Mouse (Mus musculus) stomach, embryonic 15.5 days (tissue): ENCODE results near the gene Cachd1. TPM values are rescaled to one million over a fixed set of nuclear protein-coding genes. Genes with fewer than 3 reads are reported as not detected.
A peak's percentile ranks its signal among the peaks of the same experiment; 100 is the strongest.

Experiments
- ATAC-seq: fragments of 200-750 bp; cut with Nextera tagmentation; 2 replicates; pipeline ENCODE4 v1.8.0; 2017; ENCODE audit warnings: low read depth, moderate number of reproducible peaks, moderate TSS enrichment; ENCODE audit not compliant: insufficient read depth, low FRiP score
- H3K27ac ChIP-seq: fragments of 300-500 bp; sonication (generic); 2 replicates; pipeline ENCODE4 v1.5.1; 2015; ENCODE audit warnings: mild to moderate bottlenecking, inconsistent platforms
- H3K27me3 ChIP-seq: fragments of 300-500 bp; sonication (generic); replicated peaks from 2 replicates; pipeline ENCODE4 v1.6.1; 2015; ENCODE audit warnings: inconsistent platforms
- H3K36me3 ChIP-seq: fragments of 300-500 bp; sonication (generic); 2 replicates; pipeline ENCODE4 v1.6.1; 2015; ENCODE audit warnings: inconsistent platforms
- H3K4me1 ChIP-seq: fragments of 300-500 bp; sonication (generic); 2 replicates; pipeline ENCODE4 v1.6.1; 2015; ENCODE audit warnings: inconsistent platforms
- H3K4me2 ChIP-seq: fragments of 300-500 bp; sonication (generic); 2 replicates; pipeline ENCODE4 v1.6.1; 2015; ENCODE audit warnings: mild to moderate bottlenecking, inconsistent platforms
- H3K4me3 ChIP-seq: fragments of 300-500 bp; sonication (generic); replicated peaks from 2 replicates; pipeline ENCODE4 v1.5.1; 2015; ENCODE audit warnings: inconsistent platforms
- H3K9ac ChIP-seq: fragments of 300-500 bp; sonication (generic); 2 replicates; pipeline ENCODE4 v1.6.1; 2015; ENCODE audit warnings: inconsistent platforms
- H3K9me3 ChIP-seq: fragments of 300-500 bp; sonication (generic); 2 replicates; pipeline ENCODE4 v1.6.1; 2016; ENCODE audit warnings: inconsistent platforms
- WGBS: fragments of 180-500 bp; shearing (Covaris S2); methylation state at CpG from one replicate; pipeline ENCODE4 v1.1.7; 2015; 5-methylcytosine and 5-hydroxymethylcytosine counted together
- polyA plus RNA-seq: library from polyadenylated mRNA; unstranded; fragments of >200 nt; fragmentation: Nextera tagmentation; extraction: Ambion mirVana; gene quantifications from 2 replicates; pipeline ENCODE4 v1.2.1, GENCODE M21; 2015

Gene Cachd1
- polyA plus RNA-seq, 1 experiment from 2014 or later = 13.0 TPM

DNA sequence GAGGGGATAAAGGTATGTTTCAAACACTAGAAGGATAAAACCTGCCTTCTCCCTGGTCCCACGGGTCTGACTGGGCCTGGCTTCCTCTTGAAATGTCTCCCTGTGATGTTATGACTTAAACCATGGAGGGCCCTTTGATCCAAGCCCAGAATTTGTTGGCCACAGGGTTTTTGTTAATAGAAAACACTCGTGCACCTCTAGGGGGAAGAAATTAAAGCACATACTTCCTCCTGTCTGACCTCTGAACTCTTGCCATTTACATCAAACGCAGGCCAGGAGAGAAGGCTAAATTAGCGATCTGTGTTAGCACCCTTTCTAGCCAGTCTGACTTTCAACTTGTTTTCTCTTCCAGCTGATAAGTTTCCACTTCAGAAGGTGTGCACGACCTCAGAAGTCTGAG lies 19.0 kb downstream of the Cachd1 start:
- peaks cover 16% of the 10 kb centered on the region; the same call in 1 of the 2 replicates for H3K4me1 ChIP-seq
- H3K4me3 ChIP-seq = no peak overlapping the region
- H3K27ac ChIP-seq = no peak overlapping the region
- WGBS = 27% methylated on average over 5 of the region's 5 CpGs
- H3K9me3 ChIP-seq = no peaks in the 10 kb centered on the region
- no peaks in the 10 kb centered on the region for H3K27me3 ChIP-seq
- H3K9ac ChIP-seq = no peak overlapping the region
- H3K4me2 ChIP-seq = no peak overlapping the region
- ATAC-seq = no peak
- H3K36me3 ChIP-seq = no peaks in the 10 kb centered on the region

DNA sequence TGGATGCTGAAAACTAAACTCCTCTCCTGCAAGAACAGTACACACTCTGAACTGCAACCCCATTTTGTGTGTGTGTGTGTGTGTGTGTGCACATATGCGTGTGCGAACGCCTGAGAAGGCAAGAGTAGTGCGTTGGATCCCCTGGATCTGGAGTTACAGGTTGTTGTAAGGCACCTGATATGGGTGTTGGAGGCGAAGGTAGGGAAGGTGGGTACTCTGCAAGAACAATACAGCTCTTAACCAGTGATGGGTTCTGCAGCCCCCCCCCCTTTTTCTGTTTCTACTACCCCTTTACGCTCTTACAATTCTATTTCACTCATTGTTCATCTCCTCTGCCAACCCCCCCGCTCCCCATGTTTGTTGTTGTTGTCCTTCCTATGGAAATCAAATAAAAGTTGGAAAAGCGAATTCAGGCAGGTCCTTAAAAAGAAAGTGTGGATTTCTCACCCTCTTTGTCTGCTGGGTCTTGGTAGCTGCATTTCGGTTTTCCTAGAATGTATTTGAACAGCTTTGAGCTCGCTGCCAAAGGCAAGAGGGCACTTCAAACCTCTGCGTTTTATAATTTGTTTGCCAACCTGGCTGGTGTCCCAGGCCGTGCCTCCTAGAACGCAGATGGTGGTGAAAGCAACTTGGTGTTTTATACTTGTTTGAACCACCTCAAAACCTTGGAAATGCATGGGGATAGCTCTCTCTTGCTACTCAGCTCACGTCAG lies 24.4 kb downstream of the Cachd1 start:
- peak; percentile 43; the same call in 1 of the 2 replicates for ATAC-seq
- Histone ChIP-seq H3K4me1 (peaks cover 5% of the 10 kb centered on the region; the same call in 1 of the 2 replicates), H3K9me3 (no peaks in the 10 kb centered on the region), H3K36me3 (no peaks in the 10 kb centered on the region), H3K4me3 (no peak overlapping the region), H3K27me3 (no peaks in the 10 kb centered on the region), H3K9ac (no peak overlapping the region), H3K4me2 (no peak overlapping the region), H3K27ac (no peak overlapping the region; the same call in 1 of the 2 replicates)
- 73% methylated on average over 14 of the region's 14 CpGs for WGBS

DNA sequence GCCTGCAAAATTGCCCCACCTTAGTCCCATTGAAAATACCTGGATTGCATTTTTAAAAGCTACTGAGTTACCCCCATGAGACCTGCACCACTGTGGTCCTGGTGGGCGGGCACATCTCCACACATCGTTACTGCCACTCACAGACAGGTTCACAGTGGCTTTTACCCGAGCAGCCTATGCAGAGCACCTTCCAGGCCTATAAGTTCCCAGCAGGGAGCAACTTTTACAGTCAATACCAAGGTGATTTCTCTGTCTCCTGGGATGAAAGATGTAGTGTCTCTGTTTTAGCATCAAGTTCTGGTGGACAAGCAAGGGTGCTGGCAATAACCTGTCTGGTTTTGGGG lies 24.9 kb downstream of the Cachd1 start:
- Histone ChIP-seq H3K9me3 (no peaks in the 10 kb centered on the region), H3K4me2 (no peak overlapping the region), H3K9ac (no peak overlapping the region), H3K4me1 (peaks cover 5% of the 10 kb centered on the region; the same call in 1 of the 2 replicates), H3K4me3 (no peak overlapping the region), H3K36me3 (no peaks in the 10 kb centered on the region), H3K27me3 (no peaks in the 10 kb centered on the region), H3K27ac (no peak overlapping the region)
- no peak; the same call in 1 of the 2 replicates for ATAC-seq
- 76% methylated on average over 3 of the region's 3 CpGs for WGBS

DNA sequence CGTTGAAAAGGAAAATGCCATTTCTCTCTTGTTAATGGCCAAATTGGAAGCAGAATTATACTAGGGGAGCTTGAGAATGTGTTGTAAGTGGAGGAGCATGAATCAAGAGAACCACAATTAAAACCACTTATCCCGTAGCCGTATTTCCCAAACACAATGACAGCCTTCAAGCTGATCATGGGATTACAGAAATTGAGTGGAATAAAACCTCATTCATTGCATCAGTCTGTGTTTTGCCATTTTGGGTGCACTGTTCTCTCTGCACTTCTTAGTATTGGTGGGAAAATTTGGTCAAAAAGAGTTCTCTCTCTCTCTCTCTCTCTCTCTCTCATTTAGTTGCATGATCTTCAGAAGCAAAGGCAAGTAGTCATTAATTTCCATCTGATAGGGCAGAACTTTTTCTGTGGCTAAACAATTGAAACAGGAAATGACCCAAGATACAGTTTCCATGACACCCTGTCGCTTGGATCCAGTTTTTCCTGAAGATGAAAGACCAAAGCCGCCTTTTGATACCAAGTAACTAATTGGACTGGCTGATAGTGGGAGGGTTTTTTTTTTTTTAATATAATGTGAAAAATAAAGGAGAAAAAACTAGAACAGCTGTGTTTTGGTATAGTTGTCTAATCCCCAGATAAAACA lies 34.7 kb downstream of the Cachd1 start:
- WGBS = 30% methylated on average over 5 of the region's 5 CpGs
- no peak overlapping the region for H3K9ac ChIP-seq
- H3K9me3 ChIP-seq = no peaks in the 10 kb centered on the region
- H3K4me3 ChIP-seq = no peak overlapping the region
- H3K27me3 ChIP-seq = no peaks in the 10 kb centered on the region
- no peak overlapping the region for H3K27ac ChIP-seq
- H3K4me2 ChIP-seq = peak overlapping the region; percentile 16; the same call in 1 of the 2 replicates
- H3K36me3 ChIP-seq = no peaks in the 10 kb centered on the region
- H3K4me1 ChIP-seq = 0 out of 2 replicates have a peak, but pooled peaks cover 2% of the 10 kb centered on the region
- ATAC-seq = no peak

DNA sequence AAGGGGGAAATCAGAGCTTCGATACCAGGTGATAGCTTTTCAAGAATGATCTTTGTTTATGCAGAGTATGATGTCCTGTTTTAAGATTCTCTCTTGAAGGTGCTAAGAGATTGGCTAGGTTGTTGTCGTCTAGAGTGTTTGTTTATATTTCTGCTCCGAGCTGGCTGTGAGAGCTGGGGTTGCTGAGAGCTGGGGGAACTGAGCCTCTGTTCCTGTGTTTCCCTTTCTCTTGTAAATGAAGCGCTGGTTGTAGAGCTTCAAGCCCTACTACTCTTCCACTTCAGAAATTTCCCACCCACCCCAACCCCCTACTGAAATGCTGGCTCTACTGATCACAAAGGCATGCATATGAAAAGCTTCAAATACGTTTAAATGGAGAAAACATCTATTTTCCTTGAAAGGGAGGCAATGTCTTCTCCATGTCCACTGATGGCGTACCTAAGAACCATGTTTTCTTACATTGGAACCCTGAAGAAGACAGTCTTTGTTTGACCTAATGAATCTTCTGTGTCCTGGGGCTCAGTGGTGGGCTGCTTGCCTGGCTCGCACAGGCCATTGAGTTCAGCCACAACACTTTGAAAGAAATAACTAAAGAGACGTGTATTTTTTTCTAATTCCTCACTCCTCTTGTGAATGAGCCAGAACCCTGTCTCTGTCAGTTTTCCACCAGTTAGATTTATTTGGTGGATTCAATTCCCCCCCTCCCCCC lies 35.5 kb downstream of the Cachd1 start:
- Histone ChIP-seq H3K4me2 (peak overlapping the region; percentile 16; the same call in 1 of the 2 replicates), H3K9ac (no peak overlapping the region), H3K4me3 (no peak overlapping the region), H3K36me3 (no peaks in the 10 kb centered on the region), H3K27me3 (no peaks in the 10 kb centered on the region), H3K9me3 (no peaks in the 10 kb centered on the region), H3K27ac (no peak overlapping the region), H3K4me1 (0 out of 2 replicates have a peak, but pooled peaks cover 2% of the 10 kb centered on the region)
- no peak for ATAC-seq
- 38% methylated on average over 8 of the region's 8 CpGs for WGBS

DNA sequence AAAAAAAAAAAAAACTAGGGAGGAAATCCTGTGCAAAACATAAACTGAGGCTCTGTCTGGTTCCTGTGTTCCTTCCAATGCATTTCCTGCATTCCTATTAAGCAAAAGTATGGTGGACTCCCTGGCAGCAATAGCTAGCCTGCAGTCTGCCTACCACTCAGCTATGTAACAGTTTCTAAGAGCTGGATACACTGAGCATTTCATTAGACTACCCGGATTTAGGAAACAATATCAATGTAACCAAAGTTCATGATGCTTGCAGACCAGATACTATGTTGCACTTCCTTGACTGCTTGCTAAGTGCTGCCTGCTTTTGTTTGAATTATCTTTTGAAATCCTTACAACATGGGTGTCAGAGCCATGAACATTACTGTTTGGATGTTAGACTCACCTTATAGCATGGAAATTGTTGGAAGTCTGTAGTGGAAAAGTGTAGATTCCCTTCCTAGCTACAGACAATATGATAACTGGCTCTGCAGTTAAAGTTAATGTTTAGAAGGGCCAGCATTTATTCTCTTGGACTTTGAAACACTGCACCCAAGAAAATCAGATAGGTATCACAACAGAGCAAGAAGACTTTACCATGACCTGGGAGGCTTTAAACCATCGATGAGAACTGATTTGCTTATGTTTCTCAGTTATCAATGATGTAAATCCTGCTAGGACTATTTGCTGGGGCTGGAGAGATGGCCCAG lies 37.4 kb downstream of the Cachd1 start:
- ATAC-seq = no peak
- H3K27ac ChIP-seq = no peak overlapping the region
- H3K4me2 ChIP-seq = no peak overlapping the region

GRCm38 (mm10) chr4:100819238-100819637 lies 42.8 kb downstream of the Cachd1 start:
- WGBS = 92% methylated on average over 3 of the region's 3 CpGs

More for the DNA sequence above, 37.4 kb downstream of the Cachd1 start:
- H3K4me3 ChIP-seq = no peak overlapping the region
- H3K9me3 ChIP-seq = no peaks in the 10 kb centered on the region
- H3K27me3 ChIP-seq = no peaks in the 10 kb centered on the region
- WGBS = 73% methylated on average over 2 of the region's 2 CpGs
- H3K4me1 ChIP-seq = 0 out of 2 replicates have a peak, but pooled peaks cover 2% of the 10 kb centered on the region
- H3K36me3 ChIP-seq = no peaks in the 10 kb centered on the region
- H3K9ac ChIP-seq = no peak overlapping the region

GRCm38 (mm10) chr4:100822526-100822925 lies 46.1 kb downstream of the Cachd1 start:
- H3K27me3 ChIP-seq = no peaks in the 10 kb centered on the region
- ATAC-seq = no peak
- H3K36me3 ChIP-seq = no peaks in the 10 kb centered on the region
- 0 out of 2 replicates have a peak overlapping the region, but pooled peaks have one; percentile 8 for H3K27ac ChIP-seq
- H3K9ac ChIP-seq = no peak overlapping the region
- H3K4me2 ChIP-seq = no peak overlapping the region
- 57% methylated on average over 7 of the region's 7 CpGs for WGBS
- peaks cover 7% of the 10 kb centered on the region for H3K4me1 ChIP-seq
- H3K9me3 ChIP-seq = no peaks in the 10 kb centered on the region
- no peak overlapping the region for H3K4me3 ChIP-seq

More at GRCm38 (mm10) chr4:100819238-100819637, 42.8 kb downstream of the Cachd1 start:
- no peaks in the 10 kb centered on the region for H3K9me3 ChIP-seq
- 0 out of 2 replicates have a peak, but pooled peaks cover 2% of the 10 kb centered on the region for H3K4me1 ChIP-seq
- no peak overlapping the region for H3K27ac ChIP-seq
- no peak overlapping the region for H3K4me2 ChIP-seq
- no peak overlapping the region for H3K9ac ChIP-seq
- H3K36me3 ChIP-seq = no peaks in the 10 kb centered on the region
- no peak for ATAC-seq
- no peaks in the 10 kb centered on the region for H3K27me3 ChIP-seq
- H3K4me3 ChIP-seq = no peak overlapping the region

DNA sequence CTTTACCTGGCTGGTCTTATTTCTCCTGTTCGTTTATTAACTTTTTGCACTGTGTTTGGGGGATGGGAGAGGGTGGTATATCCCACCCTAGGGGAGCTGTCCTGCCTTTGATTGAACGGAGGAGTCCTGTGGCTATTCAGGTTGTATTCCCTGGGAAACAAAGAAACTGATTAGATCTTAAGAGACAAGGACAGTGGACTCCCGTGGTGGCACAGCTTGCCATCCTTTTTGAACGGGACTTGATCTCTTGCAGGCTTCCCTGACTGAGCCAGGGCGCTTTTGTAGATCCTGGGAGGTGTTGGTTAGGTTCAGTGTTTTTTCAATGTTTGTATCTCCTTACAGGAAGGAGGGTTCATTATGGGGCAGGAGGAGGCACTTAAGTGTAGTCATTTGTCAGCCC lies 50.9 kb downstream of the Cachd1 start:
- Histone ChIP-seq H3K9ac (no peak overlapping the region), H3K4me2 (no peak overlapping the region), H3K4me1 (peaks cover 13% of the 10 kb centered on the region), H3K9me3 (no peaks in the 10 kb centered on the region), H3K27ac (no peak overlapping the region), H3K4me3 (no peak overlapping the region), H3K27me3 (no peaks in the 10 kb centered on the region), H3K36me3 (no peaks in the 10 kb centered on the region)
- 28% methylated on average over 5 of the region's 5 CpGs for WGBS
- no peak for ATAC-seq

DNA sequence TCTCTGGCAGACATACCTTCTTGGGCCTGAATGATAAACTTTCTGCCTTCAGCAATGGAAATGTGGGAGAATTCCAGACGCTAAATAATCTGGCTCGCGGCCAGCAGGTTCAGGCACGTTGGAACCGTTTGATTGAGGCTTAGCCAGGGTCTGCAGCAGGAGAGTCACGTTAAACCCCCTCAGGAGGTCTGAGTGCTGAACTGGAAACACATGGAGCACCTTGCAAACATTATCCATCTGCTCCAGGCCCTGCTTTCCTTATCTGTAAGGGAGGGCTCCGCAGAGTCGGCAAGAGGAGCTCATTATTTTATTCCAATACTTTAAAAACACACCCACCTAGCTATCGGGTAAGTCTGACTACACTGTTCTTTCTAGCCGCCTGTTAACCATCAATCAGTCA lies 52.3 kb downstream of the Cachd1 start:
- Histone ChIP-seq H3K27me3 (no peaks in the 10 kb centered on the region), H3K9ac (no peak overlapping the region), H3K36me3 (no peaks in the 10 kb centered on the region), H3K4me3 (no peak overlapping the region), H3K27ac (no peak overlapping the region; the same call in 1 of the 2 replicates), H3K4me2 (no peak overlapping the region), H3K4me1 (peaks cover 13% of the 10 kb centered on the region), H3K9me3 (no peaks in the 10 kb centered on the region)
- WGBS = 13% methylated on average over 10 of the region's 10 CpGs
- ATAC-seq = peak; percentile 18; the same call in 1 of the 2 replicates

- H3K4me3 ChIP-seq = no peak overlapping the region
- peak; percentile 56; the same call in 1 of the 2 replicates for ATAC-seq
- H3K4me2 ChIP-seq = no peak overlapping the region
- H3K36me3 ChIP-seq = no peaks in the 10 kb centered on the region
- no peak overlapping the region for H3K9ac ChIP-seq
- WGBS = 36% methylated on average over 6 of the region's 6 CpGs
- no peak overlapping the region; the same call in 1 of the 2 replicates for H3K27ac ChIP-seq
- no peaks in the 10 kb centered on the region for H3K9me3 ChIP-seq
- H3K4me1 ChIP-seq = peaks cover 9% of the 10 kb centered on the region; the same call in 1 of the 2 replicates
- H3K27me3 ChIP-seq = no peaks in the 10 kb centered on the region
Measured at GRCm38 (mm10) chr4:100837205-100837604, 60.7 kb downstream of the Cachd1 start.
